Mouse (Mus musculus) CH12.LX (cell line): ENCODE results near the gene Rabl3. TPM values are rescaled to one million over a fixed set of nuclear protein-coding genes. Genes with fewer than 3 reads are reported as not detected.

Experiments
- DNase-seq: peaks from one replicate; pipeline ENCODE4 v3.0.0-alpha.2; 2013; ENCODE audit errors: extremely low read depth
- H3K27ac ChIP-seq: 2 replicates; pipeline ENCODE4 v1.5.1; 2012; ENCODE audit warnings: low read depth, mild to moderate bottlenecking, control low read depth, moderate library complexity; ENCODE audit not compliant: insufficient read depth
- H3K27me3 ChIP-seq: replicated peaks from 2 replicates; pipeline ENCODE3; 2012; ENCODE audit warnings: inconsistent platforms
- H3K36me3 ChIP-seq, 2 experiments: replicated peaks in 1 of 2; 2 replicates each; pipeline versions ENCODE3 to v1.6.1; 2012; ENCODE audit warnings: inconsistent platforms in 1 of 2, low read length in 1 of 2, mild to moderate bottlenecking in 1 of 2, mixed read lengths in 1 of 2, moderate library complexity in 1 of 2; ENCODE audit not compliant: control insufficient read depth in 1 of 2, insufficient read depth in 1 of 2
- H3K4me1 ChIP-seq, 2 experiments: 2 replicates each; pipeline ENCODE4 v1.6.1; 2012; ENCODE audit warnings: inconsistent platforms in 1 of 2, moderate library complexity in 1 of 2; ENCODE audit not compliant: insufficient read depth in 2 of 2, control insufficient read depth in 1 of 2
- H3K4me2 ChIP-seq: 2 replicates; pipeline ENCODE4 v1.6.1; 2012; ENCODE audit warnings: low read depth, mild to moderate bottlenecking, control low read depth; ENCODE audit not compliant: poor library complexity, insufficient read depth, severe bottlenecking
- H3K4me3 ChIP-seq, 3 experiments: fragments of 150-350 bp in 1 of 3; sonication (generic) in 1 of 3; replicated peaks in 1 of 3; 2 replicates each; pipeline versions ENCODE3 to v1.5.1; 2011 to 2012; ENCODE audit warnings: low read depth in 2 of 3, low read length in 2 of 3, mild to moderate bottlenecking in 2 of 3, moderate library complexity in 2 of 3, control low read depth in 1 of 3, improper control_type of control experiment in 1 of 3, inconsistent platforms in 1 of 3, mixed read lengths in 1 of 3; ENCODE audit not compliant: poor library complexity in 1 of 3
- H3K79me2 ChIP-seq: replicated peaks from 2 replicates; pipeline ENCODE4 v1.6.1; 2012; ENCODE audit warnings: mild to moderate bottlenecking, moderate library complexity; ENCODE audit not compliant: control insufficient read depth, poor library complexity, insufficient read depth, severe bottlenecking; ENCODE audit errors: extremely low read depth
- H3K9ac ChIP-seq: 2 replicates; pipeline ENCODE4 v1.6.1; 2012; ENCODE audit warnings: low read depth, mild to moderate bottlenecking, control low read depth, moderate library complexity; ENCODE audit not compliant: insufficient read depth
- H3K9me3 ChIP-seq: replicated peaks from 2 replicates; pipeline ENCODE3; 2012; ENCODE audit warnings: low read length, inconsistent platforms, mixed read lengths
- CHD1 ChIP-seq: IDR thresholded peaks from 2 replicates; pipeline ENCODE4 v1.6.1; 2012; ENCODE audit warnings: low read depth, low read length, improper control_type of control experiment, inconsistent platforms
- CHD2 ChIP-seq: IDR thresholded peaks from 2 replicates; pipeline ENCODE4 v1.6.1; 2011; ENCODE audit warnings: low read length, improper control_type of control experiment
- ELF1 ChIP-seq: IDR thresholded peaks from 2 replicates; pipeline ENCODE4 v1.6.1; 2014; ENCODE audit warnings: low read depth, mild to moderate bottlenecking, inconsistent platforms, low read length, improper control_type of control experiment
- IRF4 ChIP-seq: IDR thresholded peaks from 2 replicates; pipeline ENCODE4 v1.6.1; 2014; ENCODE audit warnings: low read depth, mild to moderate bottlenecking, inconsistent platforms, low read length, improper control_type of control experiment
- KAT2A ChIP-seq: IDR thresholded peaks from 2 replicates; pipeline ENCODE4 v1.6.1; 2012; ENCODE audit warnings: low read length, improper control_type of control experiment, inconsistent platforms; ENCODE audit not compliant: insufficient replicate concordance
- MAFK ChIP-seq: IDR thresholded peaks from 2 replicates; pipeline ENCODE4 v1.6.1; 2011; ENCODE audit warnings: low read length, improper control_type of control experiment; ENCODE audit not compliant: insufficient replicate concordance
- MEF2A ChIP-seq: IDR thresholded peaks from 2 replicates; pipeline ENCODE4 v1.6.1; 2014; ENCODE audit warnings: low read depth, mild to moderate bottlenecking, inconsistent platforms, low read length, improper control_type of control experiment, borderline replicate concordance
- NELFE ChIP-seq: IDR thresholded peaks from 2 replicates; pipeline ENCODE4 v1.6.1; 2011; ENCODE audit warnings: low read depth, low read length, improper control_type of control experiment
- PAX5 ChIP-seq: IDR thresholded peaks from 2 replicates; pipeline ENCODE4 v1.6.1; 2012; ENCODE audit warnings: low read length, inconsistent platforms, mixed read lengths
- POLR2AphosphoS2 ChIP-seq: IDR thresholded peaks from 2 replicates; pipeline ENCODE4 v1.6.1; 2011; ENCODE audit warnings: low read depth, low read length, improper control_type of control experiment
- RAD21 ChIP-seq: IDR thresholded peaks from 2 replicates; pipeline ENCODE4 v1.6.1; 2011; ENCODE audit warnings: low read depth, mild to moderate bottlenecking, low read length, improper control_type of control experiment, moderate library complexity
- RCOR1 ChIP-seq: conservative IDR thresholded peaks from 2 replicates; pipeline ENCODE4 v1.6.1; 2012; ENCODE audit warnings: low read depth, mild to moderate bottlenecking, inconsistent platforms, low read length, improper control_type of control experiment
- SIN3A ChIP-seq: IDR thresholded peaks from 2 replicates; pipeline ENCODE4 v1.6.1; 2012; ENCODE audit warnings: low read length, improper control_type of control experiment, inconsistent platforms
- TBP ChIP-seq: conservative IDR thresholded peaks from 2 replicates; pipeline ENCODE4 v1.6.1; 2011; ENCODE audit warnings: low read depth, low read length, improper control_type of control experiment
- ZMIZ1 ChIP-seq: IDR thresholded peaks from 2 replicates; pipeline ENCODE4 v1.6.1; 2012; ENCODE audit warnings: low read depth, mild to moderate bottlenecking, inconsistent platforms, low read length, improper control_type of control experiment
- dilution Hi-C: fragments of 300-500 bp; cut with MboI; formaldehyde crosslinking; loops from 2 replicates; pipeline ENCODE4 v1.14.3; 2020; ENCODE audit warnings: low sequenced_read_pairs; ENCODE audit not compliant: extremely low pct_unique_long_range_greater_than_20kb, extremely low pct_ligation_motif_present
- in situ Hi-C: fragments of 300-500 bp; cut with MboI; formaldehyde crosslinking; loops from 3 replicates; pipeline ENCODE4 v1.14.3; 2019; ENCODE audit warnings: low sequenced_read_pairs, low pct_ligation_motif_present, low pct_unique_long_range_greater_than_20kb, mixed read lengths
- polyA plus RNA-seq: library from polyadenylated mRNA; unstranded; fragments of >175 nt; gene quantifications from 2 replicates; pipeline ENCODE4 v1.2.1, GENCODE M21; 2012; ENCODE audit warnings: low read depth; ENCODE audit not compliant: insufficient read length
- total RNA-seq, 2 experiments: library from RNA; depleted of rRNA; stranded (reverse); fragments of 300-350 nt in 1 of 2; fragments of >200 nt in 1 of 2; gene quantifications; 2 replicates each; pipeline ENCODE4 v1.2.3; 2012 to 2014

Gene Rabl3
- total and polyA plus RNA-seq, 3 experiments = 12.3 to 36.8 (median 19.8) TPM

GRCm38 (mm10) chr16:37525121-37525520 is 14.6 kb upstream of the Rabl3 start:
- H3K36me3 ChIP-seq = peaks cover 60 to 91% of the 10 kb centered on the region in 2 experiments
- in situ Hi-C loops (no loop called here), dilution Hi-C loops (no loop called here)
- no peaks in the 10 kb centered on the region for H3K27me3 ChIP-seq
- no peak for DNase-seq
- no peak for TF ChIP-seq TBP
- 0 out of 2 replicates have a peak, but pooled peaks have one; percentile 7 for TF ChIP-seq MEF2A
- no peak for TF ChIP-seq PAX5
- TF ChIP-seq CHD2 = peak; percentile 70; the same call in 1 of the 2 replicates
- TF ChIP-seq KAT2A = no peak
- peak; percentile 70; the same call in 1 of the 2 replicates for TF ChIP-seq POLR2AphosphoS2
- 0 out of 2 replicates have a peak, but pooled peaks have one; percentile 26 for TF ChIP-seq MAFK
- TF ChIP-seq SIN3A = 0 out of 2 replicates have a peak, but pooled peaks have one; percentile 34
- TF ChIP-seq ZMIZ1 = peak; percentile 66; the same call in 1 of the 2 replicates
- peaks cover 0 to 14% of the 10 kb centered on the region in 2 experiments; a peak in 1 of 4 replicates for H3K4me1 ChIP-seq
- H3K27ac ChIP-seq = no peak overlapping the region
- H3K4me2 ChIP-seq = no peak overlapping the region
- H3K4me3 ChIP-seq = no peak overlapping the region
- peaks cover 22% of the 10 kb centered on the region for H3K79me2 ChIP-seq
- H3K9me3 ChIP-seq = peaks cover 19% of the 10 kb centered on the region
- no peak overlapping the region for H3K9ac ChIP-seq

GRCm38 (mm10) chr16:37526688-37527223 is 12.9 kb upstream of the Rabl3 start:
- TF ChIP-seq RCOR1 = peak; percentile 51; the same call in 1 of the 2 replicates
- 0 out of 2 replicates have a peak, but pooled peaks have one; percentile 27 for TF ChIP-seq CHD1
- TF ChIP-seq POLR2AphosphoS2 = peak; percentile 98
- TF ChIP-seq ELF1 = no peak; the same call in 1 of the 2 replicates
- no peak for TF ChIP-seq NELFE
- peak; percentile 87; the same call in 1 of the 2 replicates for TF ChIP-seq ZMIZ1
- TF ChIP-seq TBP = no peak
- peak; percentile 2; the same call in 1 of the 2 replicates for TF ChIP-seq IRF4
- TF ChIP-seq RAD21 = no peak
- 0 out of 2 replicates have a peak, but pooled peaks have one; percentile 47 for TF ChIP-seq CHD2
- Histone ChIP-seq H3K79me2 (peaks cover 35% of the 10 kb centered on the region), H3K27ac (peak overlapping the region; percentile 6; the same call in 1 of the 2 replicates), H3K27me3 (no peaks in the 10 kb centered on the region), H3K9ac (no peak overlapping the region), H3K9me3 (peaks cover 19% of the 10 kb centered on the region), H3K4me3 (no peak overlapping the region), H3K4me1 (peaks cover 0 to 28% of the 10 kb centered on the region in 2 experiments; a peak in 2 of 4 replicates), H3K36me3 (peaks cover 58 to 87% of the 10 kb centered on the region in 2 experiments), H3K4me2 (no peak overlapping the region)
- in situ Hi-C loops = no loop called here
- DNase-seq = no peak
- dilution Hi-C loops = no loop called here
